Mouse (Mus musculus): ENCODE data around the gene Lbx2. TPM values are rescaled to one million over a fixed set of nuclear protein-coding genes. Genes with fewer than 3 reads are reported as not detected.
A peak's percentile ranks its signal among the peaks of the same experiment; 100 is the strongest.

Gene Lbx2
- polyA plus RNA-seq, 1 experiment: 0.91 TPM

DNA sequence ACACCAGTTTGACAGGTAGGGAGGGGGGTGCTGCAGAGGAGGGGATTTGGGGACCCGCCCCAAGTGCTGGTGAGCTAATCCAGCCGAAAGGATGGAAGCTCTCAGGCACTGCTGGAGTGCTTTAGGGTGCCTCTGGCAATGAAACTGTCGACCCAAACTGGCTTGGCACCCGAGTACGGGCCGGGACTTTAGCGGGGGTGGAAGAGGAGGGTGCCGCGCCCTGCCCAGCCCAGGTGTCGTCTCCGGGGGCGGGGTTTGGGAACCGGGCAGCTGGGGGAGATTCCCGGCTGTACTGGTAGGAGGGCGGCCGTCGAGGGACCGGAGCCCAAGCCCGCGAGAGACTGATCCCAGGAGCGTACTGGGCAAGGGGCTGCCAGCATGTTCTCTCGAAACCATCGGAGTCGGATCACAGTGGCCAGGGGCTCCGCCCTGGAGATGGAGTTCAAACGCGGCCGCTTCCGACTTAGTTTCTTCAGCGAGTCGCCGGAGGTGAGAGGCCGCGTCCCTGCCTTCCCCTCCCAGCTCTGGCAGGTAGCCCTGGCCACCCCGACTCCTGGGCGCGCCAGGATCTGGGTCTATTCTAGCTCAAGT lies 49.5 kb downstream of the Lbx2 start:
- TF ChIP-seq POLR2A (IDR thresholded peaks at IDR 0.05; ENCODE audit: low read depth, low read length): peak; percentile 39
- TF ChIP-seq CTCF (IDR thresholded peaks at IDR 0.05; ENCODE audit: extremely low read depth, insufficient read length, insufficient replicate concordance, low read depth, low read length): no peak
- WGBS: 3% methylated on average over 37 of the region's 37 CpGs
- Histone ChIP-seq H3K4me1 (ENCODE audit: control insufficient read depth, insufficient read depth, insufficient read length, low read length) (peaks cover 27% of the 10 kb centered on the region), H3K27ac (ENCODE audit: insufficient read depth, low read depth, low read length) (peak overlapping the region; percentile 93), H3K27me3 (ENCODE audit: control insufficient read depth, insufficient read depth, low read length) (no peaks in the 10 kb centered on the region), H3K4me3 (ENCODE audit: low read depth, low read length) (peak overlapping the region; percentile 83), H3K36me3 (ENCODE audit: control insufficient read depth, insufficient read depth, low read length) (peaks cover 6% of the 10 kb centered on the region; the same call in 1 of the 2 replicates)

DNA sequence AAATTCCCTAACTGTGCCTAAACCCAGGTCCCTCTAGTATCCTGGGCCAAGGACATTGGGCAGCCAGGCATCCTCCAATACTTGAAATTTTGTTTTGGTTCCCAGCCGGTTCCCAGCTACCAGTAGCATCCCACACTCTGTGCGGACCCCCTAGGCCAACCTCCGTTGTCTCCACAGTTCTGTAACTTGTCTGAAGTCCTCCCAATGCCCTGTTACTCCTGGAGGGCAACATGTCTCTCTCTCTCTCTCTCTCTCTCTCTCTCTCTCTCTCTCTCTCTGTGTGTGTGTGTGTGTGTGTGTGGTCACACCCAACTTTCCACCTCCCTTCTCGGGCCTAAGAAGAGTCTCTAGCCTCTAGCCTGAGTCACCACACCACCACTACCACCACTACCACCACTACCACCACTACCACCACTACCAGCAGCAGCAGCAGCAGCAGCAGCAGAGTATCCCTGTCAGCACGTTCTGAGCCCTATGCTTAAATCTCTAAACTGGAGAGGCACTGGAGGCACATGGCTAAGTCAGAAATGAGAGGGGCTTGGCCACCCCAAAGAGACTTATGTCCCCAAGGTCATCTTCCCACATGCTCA lies 50.2 kb downstream of the Lbx2 start:
- Histone ChIP-seq H3K27me3 (ENCODE audit: control insufficient read depth, insufficient read depth, low read length) (no peaks in the 10 kb centered on the region), H3K36me3 (ENCODE audit: control insufficient read depth, insufficient read depth, low read length) (peaks cover 6% of the 10 kb centered on the region; the same call in 1 of the 2 replicates), H3K4me3 (ENCODE audit: low read depth, low read length) (peak overlapping the region; percentile 83), H3K4me1 (ENCODE audit: control insufficient read depth, insufficient read depth, insufficient read length, low read length) (peaks cover 21% of the 10 kb centered on the region), H3K27ac (ENCODE audit: insufficient read depth, low read depth, low read length) (peak overlapping the region; percentile 93)
- 15% methylated on average over 5 of the region's 5 CpGs for WGBS
- no peak for TF ChIP-seq CTCF (IDR thresholded peaks at IDR 0.05; ENCODE audit: extremely low read depth, insufficient read length, insufficient replicate concordance, low read depth, low read length)
- TF ChIP-seq POLR2A (IDR thresholded peaks at IDR 0.05; ENCODE audit: low read depth, low read length): no peak

DNA sequence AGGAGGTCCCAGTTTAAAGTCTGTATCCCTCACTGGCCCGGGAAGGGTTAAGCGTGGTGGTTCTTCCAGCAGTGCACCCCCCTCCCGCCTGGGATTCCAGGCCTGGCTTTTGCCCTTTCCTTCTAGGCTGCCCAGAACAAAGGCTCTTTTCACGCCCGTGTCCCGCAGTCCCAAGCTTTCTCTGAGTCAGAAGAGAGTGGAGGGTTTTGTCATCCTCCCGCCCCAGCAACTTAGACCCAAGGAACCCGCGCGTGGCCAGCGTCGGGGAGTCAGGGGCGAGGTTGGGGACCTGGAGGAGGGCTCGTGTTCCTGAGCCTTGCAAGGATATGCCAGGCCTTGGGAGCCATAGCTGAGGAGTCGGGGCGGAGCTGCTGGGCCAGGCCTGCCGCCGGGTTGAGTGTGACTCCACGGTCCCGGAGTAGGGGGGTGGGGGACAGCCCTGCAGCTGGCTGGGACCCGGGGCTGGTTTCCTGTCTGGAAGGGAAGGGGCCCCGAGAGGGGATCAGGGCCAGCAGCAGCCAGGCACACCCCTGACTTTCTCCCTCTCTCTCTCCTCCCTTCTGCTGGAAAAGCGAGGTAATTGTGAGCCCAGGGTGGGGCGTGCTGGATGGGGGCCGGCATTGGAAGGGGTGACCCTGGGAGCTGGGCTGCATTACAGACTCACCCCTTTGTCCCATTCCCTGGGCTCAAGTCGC lies 50.9 kb downstream of the Lbx2 start:
- Histone ChIP-seq H3K36me3 (ENCODE audit: control insufficient read depth, insufficient read depth, low read length) (peaks cover 6% of the 10 kb centered on the region; the same call in 1 of the 2 replicates), H3K4me3 (ENCODE audit: low read depth, low read length) (peak overlapping the region; percentile 83), H3K27me3 (ENCODE audit: control insufficient read depth, insufficient read depth, low read length) (no peaks in the 10 kb centered on the region), H3K4me1 (ENCODE audit: control insufficient read depth, insufficient read depth, insufficient read length, low read length) (peaks cover 21% of the 10 kb centered on the region), H3K27ac (ENCODE audit: insufficient read depth, low read depth, low read length) (peak overlapping the region; percentile 93)
- TF ChIP-seq POLR2A (IDR thresholded peaks at IDR 0.05; ENCODE audit: low read depth, low read length) (peak; percentile 41), CTCF (IDR thresholded peaks at IDR 0.05; ENCODE audit: extremely low read depth, insufficient read length, insufficient replicate concordance, low read depth, low read length) (no peak)
- 1% methylated on average over 26 of the region's 26 CpGs for WGBS

DNA sequence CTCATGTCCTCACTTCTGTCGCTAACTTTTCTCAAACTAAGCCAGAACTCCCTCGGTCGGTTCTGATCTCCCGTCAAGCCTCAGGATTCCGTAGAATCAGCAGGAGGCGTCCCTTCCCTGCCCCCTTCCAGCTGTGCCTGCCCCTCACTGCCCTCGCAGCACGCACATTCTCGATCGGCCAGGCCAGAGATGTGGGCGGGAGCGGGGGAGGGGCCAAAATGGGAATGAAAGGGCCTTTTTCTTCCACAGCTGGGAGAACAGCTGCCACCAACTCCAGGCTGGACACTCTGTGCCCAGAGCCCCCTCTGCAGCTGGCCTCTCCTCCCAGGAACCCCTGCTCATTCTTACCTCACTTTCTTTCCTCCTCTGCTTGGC lies 51.4 kb downstream of the Lbx2 start:
- TF ChIP-seq CTCF (IDR thresholded peaks at IDR 0.05; ENCODE audit: extremely low read depth, insufficient read length, insufficient replicate concordance, low read depth, low read length) (peak; percentile 9; the same call in 1 of the 2 replicates), POLR2A (IDR thresholded peaks at IDR 0.05; ENCODE audit: low read depth, low read length) (peak; percentile 45)
- H3K36me3 ChIP-seq (ENCODE audit: control insufficient read depth, insufficient read depth, low read length): peaks cover 6% of the 10 kb centered on the region; the same call in 1 of the 2 replicates
- peaks cover 22% of the 10 kb centered on the region for H3K4me1 ChIP-seq (ENCODE audit: control insufficient read depth, insufficient read depth, insufficient read length, low read length)
- peak overlapping the region; percentile 93 for H3K27ac ChIP-seq (ENCODE audit: insufficient read depth, low read depth, low read length)
- WGBS: 1% methylated on average over 12 of the region's 12 CpGs
- H3K4me3 ChIP-seq (ENCODE audit: low read depth, low read length): peak overlapping the region; percentile 83
- H3K27me3 ChIP-seq (ENCODE audit: control insufficient read depth, insufficient read depth, low read length): no peaks in the 10 kb centered on the region

Other genes with a start within 250 kb of the Lbx2 start
- 0.29 and 0.34 TPM in 2 replicates for gene Sema4f, start 146.6 kb upstream of the Lbx2 start, polyA plus RNA-seq (2012; rRNA removed)
- gene M1ap, start 139.5 kb upstream of the Lbx2 start, polyA plus RNA-seq (2012; rRNA removed): 0.06 and 1.3 TPM in 2 replicates
- 2.2 and 6.1 TPM in 2 replicates for gene Dok1, start 52.9 kb upstream of the Lbx2 start, polyA plus RNA-seq (2012; rRNA removed)
- 1.4 and 2.5 TPM in 2 replicates for gene Loxl3, start 52.2 kb upstream of the Lbx2 start, polyA plus RNA-seq (2012; rRNA removed)
- 392 and 694 TPM in 2 replicates for gene Aup1, start 31.8 kb upstream of the Lbx2 start, polyA plus RNA-seq (2012; rRNA removed)
- gene Htra2, start 31.1 kb upstream of the Lbx2 start, polyA plus RNA-seq (2012; rRNA removed): 15.0 and 24.3 TPM in 2 replicates
- 22.1 and 48.6 TPM in 2 replicates for gene Dqx1, start 28.5 kb upstream of the Lbx2 start, polyA plus RNA-seq (2012; rRNA removed)
- 3.5 and 4.9 TPM in 2 replicates for gene Tlx2, start 16.1 kb upstream of the Lbx2 start, polyA plus RNA-seq (2012; rRNA removed)
- 6.4 and 9.9 TPM in 2 replicates for gene Pcgf1, start 8.5 kb upstream of the Lbx2 start, polyA plus RNA-seq (2012; rRNA removed)
- gene Ccdc142, start 15.2 kb downstream of the Lbx2 start, polyA plus RNA-seq (2012; rRNA removed): 4.9 and 7.5 TPM in 2 replicates
- gene Gm42688, start 15.2 kb downstream of the Lbx2 start, polyA plus RNA-seq (2012; rRNA removed): 3.2 and 4.2 TPM in 2 replicates
- 73.8 and 82.0 TPM in 2 replicates for gene Mrpl53, start 22.7 kb downstream of the Lbx2 start, polyA plus RNA-seq (2012; rRNA removed)
- gene Mogs, start 29.1 kb downstream of the Lbx2 start, polyA plus RNA-seq (2012; rRNA removed): 34.2 and 45.6 TPM in 2 replicates
- 91.6 and 183 TPM in 2 replicates for gene Wbp1, start 35.2 kb downstream of the Lbx2 start, polyA plus RNA-seq (2012; rRNA removed)
- gene Ino80b, start 39.1 kb downstream of the Lbx2 start, polyA plus RNA-seq (2012; rRNA removed): 30.3 and 70.3 TPM in 2 replicates
- 47.3 and 179 TPM in 2 replicates for gene Rtkn, start 49.1 kb downstream of the Lbx2 start, polyA plus RNA-seq (2012; rRNA removed)
- 0.90 and 1.3 TPM in 2 replicates for gene Wdr54, start 70.0 kb downstream of the Lbx2 start, polyA plus RNA-seq (2012; rRNA removed)
- 0.09 TPM in 1 of 2 replicates, not detected in the other for gene 1700003E16Rik, start 70.0 kb downstream of the Lbx2 start, polyA plus RNA-seq (2012; rRNA removed)
- gene Dctn1, start 79.6 kb downstream of the Lbx2 start, polyA plus RNA-seq (2012; rRNA removed): 77.1 and 168 TPM in 2 replicates
- gene Slc4a5, start 133.5 kb downstream of the Lbx2 start, polyA plus RNA-seq (2012; rRNA removed): 10.0 and 11.4 TPM in 2 replicates
- gene Mthfd2, start 239.5 kb downstream of the Lbx2 start, polyA plus RNA-seq (2012; rRNA removed): 2.8 and 3.3 TPM in 2 replicates
- 4.1 and 19.5 TPM in 2 replicates for gene Mob1a, start 239.6 kb downstream of the Lbx2 start, polyA plus RNA-seq (2012; rRNA removed)

All from small intestine, adult 2 months (tissue).